Mouse (Mus musculus) embryo, embryonic 10.5 days (tissue): ENCODE data around the gene Gab2.
"Not testable (repeated sequence)": the region's sequence is repeated elsewhere in the genome, so short reads cannot be mapped to it uniquely, and the experiment has no call there.

Experiments
- DNase-seq: peaks from one replicate; pipeline ENCODE4 v3.0.0-alpha.2; 2015; ENCODE audit warnings: low spot score

Gab2 gene

DNA sequence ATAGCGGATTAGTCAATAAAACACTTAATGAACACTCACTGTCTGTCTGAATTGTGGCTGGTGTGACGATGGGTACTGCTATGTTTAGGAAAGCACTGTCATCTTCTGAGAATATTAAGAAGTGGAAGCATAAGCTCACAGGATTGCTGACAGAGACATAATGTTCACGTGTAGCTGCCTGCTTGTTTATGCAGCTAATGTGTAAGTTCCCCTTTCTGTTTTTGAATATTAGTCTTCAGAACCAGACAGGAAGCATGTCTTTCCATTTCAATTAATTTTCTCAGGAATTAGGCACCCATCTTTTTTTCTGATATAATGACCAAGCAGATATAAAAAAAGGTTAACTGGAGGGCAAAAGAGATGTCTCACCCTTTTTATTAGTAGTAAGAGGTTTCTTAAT is 55.1 kb downstream of the Gab2 start:
- no peak for DNase-seq

- DNase-seq = peak; percentile 5
These were observed 69.9 kb downstream of the Gab2 start for GRCm38 (mm10) chr7:97151082-97151813.

DNA sequence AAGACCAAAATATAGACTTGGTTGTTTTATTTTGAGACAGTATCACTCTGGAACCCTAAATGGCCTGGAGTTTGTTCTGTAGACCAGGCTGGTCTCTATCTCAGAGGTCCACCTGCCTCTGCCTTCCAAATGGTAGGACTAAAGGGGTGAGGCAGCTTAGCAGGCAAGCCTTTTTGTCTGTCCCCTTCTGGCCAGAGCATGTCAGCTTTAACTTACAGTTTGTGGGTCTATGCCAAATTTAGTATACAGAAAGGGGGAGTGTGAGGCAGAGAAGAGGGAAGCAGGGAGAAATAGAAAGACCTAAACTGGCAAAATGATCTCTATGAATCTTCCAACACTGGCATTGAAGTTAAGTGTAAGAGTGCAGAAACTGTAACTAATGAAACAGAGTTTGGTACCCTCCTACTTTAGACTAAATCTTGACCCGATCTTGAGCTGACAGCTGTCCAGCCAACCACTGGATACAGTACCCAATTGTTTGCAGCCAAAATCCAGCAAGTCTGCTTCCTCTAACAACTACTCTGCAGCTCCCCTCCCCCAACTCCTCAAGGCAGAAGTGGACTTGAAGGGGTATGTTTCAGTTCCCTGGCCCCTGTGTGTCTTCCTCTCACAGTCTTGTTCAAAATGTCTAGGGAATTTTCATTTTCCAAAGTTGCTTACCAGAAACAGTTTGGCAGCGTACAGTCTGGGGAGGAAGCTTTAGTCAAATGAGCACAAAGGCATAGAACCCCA is 73.5 kb downstream of the Gab2 start:
- peak; percentile 21 for DNase-seq

GRCm38 (mm10) chr7:97164261-97164660 is 82.9 kb downstream of the Gab2 start:
- no peak for DNase-seq

DNA sequence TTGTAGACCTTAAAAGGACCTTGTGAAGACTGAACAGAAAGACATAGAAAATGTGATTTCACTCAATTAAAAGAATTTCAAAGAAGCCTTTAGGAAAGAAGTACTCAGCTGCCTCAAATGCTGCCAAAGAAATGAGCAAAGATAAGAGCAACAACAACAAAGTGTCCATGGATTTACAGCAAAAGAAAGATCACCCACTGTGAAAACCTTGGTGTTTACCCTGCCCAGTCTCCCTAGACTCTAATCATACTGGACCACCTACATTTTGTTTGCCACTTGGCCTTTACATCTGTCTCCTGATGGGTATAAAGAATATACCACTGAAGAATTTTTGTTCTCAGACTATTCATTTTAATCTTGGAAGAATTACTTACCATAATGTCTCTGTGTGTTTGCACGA is 89.7 kb downstream of the Gab2 start:
- DNase-seq = no peak

- no peak for DNase-seq
These were observed 90.3 kb downstream of the Gab2 start for GRCm38 (mm10) chr7:97171719-97172118.

DNA sequence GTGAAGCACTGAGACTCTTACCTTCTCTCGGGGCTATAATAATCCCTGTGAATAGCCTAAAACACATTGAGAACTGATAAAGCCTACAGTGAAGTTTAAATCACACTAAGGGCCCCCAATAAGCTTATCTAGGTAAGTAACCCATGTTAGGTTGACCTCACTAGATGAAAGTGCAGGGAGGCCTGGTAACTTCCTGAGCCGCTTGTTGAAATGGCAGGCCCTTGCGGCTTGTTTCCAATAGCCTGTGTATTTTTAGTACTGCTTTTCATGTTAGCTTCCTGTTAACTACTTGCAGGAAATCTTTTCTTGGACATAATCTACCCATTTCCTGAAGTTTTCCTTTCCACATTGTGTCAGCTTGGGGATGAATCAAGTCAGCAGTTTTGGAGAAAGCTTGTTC is 90.7 kb downstream of the Gab2 start:
- no peak for DNase-seq

DNA sequence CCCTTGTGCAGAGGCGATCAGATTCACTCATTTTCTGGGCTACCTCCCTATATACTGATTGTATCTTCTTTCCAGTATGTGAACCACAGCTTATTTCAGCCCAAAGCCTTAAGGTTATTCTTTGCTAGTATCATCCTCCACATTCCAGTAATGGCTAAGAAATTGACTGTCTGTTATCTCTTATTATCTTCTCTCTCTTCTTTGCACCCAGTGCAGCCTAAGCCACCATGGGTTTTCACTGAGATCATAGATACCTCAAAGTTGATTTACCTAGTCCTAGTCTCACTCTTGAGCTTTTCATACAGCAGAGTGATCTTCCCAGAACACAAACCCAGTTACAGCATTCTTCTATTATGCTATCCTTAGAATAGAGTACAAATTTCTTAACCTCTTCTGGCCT is 100.5 kb downstream of the Gab2 start:
- DNase-seq = no peak

- peak; percentile 35 for DNase-seq
These were observed 102.0 kb downstream of the Gab2 start for GRCm38 (mm10) chr7:97183426-97183825.

- DNase-seq = no peak
These were observed 102.6 kb downstream of the Gab2 start for GRCm38 (mm10) chr7:97184005-97184404.

DNA sequence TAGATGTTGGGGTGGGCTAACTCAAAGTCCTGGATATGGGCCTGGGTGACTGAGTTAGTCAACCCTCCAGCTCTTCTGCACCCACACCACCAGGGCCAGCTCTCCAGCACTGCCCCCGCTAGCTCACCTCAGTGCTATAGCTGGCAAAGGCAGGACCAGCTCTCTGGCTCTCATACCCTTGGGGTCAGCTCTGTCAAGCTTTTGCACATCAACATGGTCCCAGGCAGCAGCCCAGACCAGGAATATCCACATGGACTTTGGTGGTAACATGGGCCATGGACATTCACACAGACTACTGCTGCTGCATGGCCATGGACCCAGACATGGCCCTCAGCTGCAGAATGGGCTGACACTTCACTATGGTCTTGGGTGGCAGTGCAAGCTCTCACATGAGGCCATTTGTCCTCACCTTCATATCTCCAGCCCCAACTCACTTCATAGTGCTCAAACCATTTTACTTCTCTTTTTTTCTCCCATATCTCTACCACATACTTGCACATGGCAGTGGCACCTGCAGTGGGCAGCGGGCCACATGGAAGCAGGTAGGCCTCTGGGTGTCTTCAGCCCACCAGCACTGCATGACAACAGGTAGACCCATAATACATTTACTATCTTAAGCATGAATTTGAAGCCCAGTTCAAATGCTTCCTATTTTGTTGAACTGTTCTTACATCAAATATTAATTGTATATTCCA is 106.1 kb downstream of the Gab2 start:
- no peak for DNase-seq

DNA sequence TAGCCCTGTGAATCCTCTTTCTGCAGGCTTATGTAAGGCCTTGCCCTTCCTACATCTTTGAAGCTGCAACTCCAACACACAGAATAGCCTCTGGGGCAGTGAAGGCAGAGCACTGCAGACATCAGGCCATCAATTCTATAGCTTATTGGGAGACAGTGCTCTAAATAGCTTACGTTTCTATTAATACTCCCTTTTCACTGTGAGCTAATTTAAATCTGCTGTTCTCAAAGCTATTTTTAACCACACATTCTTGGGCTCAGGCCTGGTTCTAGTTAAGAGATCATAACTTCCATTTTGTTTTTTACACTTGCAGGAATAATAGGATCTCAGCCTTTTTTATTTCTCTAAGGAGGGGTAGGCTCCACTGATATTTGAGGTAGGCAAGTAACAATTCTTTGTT is 107.7 kb downstream of the Gab2 start:
- no peak for DNase-seq

DNA sequence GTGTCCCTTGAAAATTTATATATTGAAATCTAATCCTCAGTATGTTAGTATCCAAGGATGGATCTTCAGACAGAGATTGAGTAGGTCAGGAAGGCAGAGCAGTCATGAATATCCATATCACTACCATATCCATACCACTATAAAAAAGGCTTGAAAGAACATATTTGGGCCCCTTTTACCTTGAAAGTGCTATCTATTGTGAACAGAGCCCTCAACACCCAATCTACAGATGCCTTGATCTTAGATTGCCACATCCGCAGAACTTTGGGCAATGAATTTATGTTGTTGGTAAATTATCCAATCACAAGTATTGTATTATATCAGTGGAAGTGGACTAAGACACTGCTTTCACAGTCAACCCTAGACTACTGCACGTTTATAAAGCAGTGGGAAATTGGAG is 122.5 kb downstream of the Gab2 start:
- DNase-seq = no peak

- no peak for DNase-seq
These were observed 127.6 kb downstream of the Gab2 start for GRCm38 (mm10) chr7:97208811-97209549.

DNA sequence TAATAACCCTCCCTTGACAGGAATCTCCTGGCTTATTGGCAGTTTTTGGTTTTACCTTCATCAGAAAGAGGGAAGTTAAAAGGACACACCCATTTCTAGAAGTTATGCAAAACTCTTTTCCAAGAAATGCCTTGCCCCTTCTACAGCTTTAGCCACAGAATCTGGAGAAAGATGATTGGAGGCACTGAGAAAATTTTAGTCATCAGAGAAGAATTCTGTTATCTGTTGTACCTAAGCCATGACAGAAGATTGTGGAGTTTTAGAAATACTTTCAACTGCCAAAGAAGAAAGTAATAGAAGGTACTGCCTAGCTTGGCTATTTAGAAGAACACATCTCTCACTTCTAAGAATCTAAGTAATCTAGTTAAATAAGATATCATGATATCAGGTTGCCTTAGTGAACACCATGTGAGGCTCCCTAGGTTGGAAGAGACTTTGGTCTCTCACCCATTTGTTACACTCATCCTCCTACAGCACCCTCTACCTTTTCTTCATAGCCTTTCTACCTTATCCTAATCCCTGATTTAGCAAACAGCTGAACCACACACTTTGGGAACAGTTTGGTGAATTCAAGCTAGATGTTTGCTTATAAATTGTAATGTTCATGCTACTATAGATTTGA is 128.8 kb downstream of the Gab2 start:
- no peak for DNase-seq

GRCm38 (mm10) chr7:97211117-97211516 is 129.7 kb downstream of the Gab2 start:
- DNase-seq = no peak

GRCm38 (mm10) chr7:97223836-97224235 is 142.4 kb downstream of the Gab2 start:
- DNase-seq = no peak

DNA sequence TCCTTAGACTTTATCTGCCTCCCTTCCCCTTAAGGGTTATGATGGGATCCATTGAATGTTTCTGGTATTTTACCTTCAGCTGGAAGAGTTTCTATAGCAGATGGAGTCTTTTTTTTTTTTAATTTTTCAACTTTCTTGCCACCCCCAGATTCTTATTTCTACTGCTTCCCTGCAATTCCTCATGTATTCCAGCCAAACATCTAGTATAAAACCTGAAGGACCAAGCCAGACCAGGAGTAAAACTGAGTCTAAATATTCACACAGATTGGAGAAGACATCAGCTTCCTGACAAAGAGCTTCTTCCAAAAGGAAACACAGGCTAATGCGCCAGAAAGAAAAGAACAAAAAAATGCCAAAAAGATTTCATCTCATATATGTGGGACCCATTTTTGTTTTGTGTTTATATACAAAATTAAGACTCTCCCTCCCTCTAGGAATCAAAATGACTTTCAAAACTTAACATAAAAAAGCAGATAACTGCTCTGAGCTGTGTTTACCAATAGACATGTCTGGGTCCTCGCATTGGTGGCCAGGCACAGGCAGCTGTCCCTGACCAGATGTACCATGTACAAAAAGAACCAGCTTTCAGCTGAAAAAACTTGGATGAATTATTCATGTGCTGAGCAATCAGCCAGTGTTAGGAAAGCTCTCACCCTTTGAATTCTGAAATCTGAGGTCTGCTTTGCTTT is 164.0 kb downstream of the Gab2 start:
- DNase-seq = no peak

- not testable (repeated sequence) for DNase-seq
These were observed 164.7 kb downstream of the Gab2 start for GRCm38 (mm10) chr7:97245950-97246578.

- DNase-seq = no peak
These were observed 166.3 kb downstream of the Gab2 start for GRCm38 (mm10) chr7:97247661-97248060.

DNA sequence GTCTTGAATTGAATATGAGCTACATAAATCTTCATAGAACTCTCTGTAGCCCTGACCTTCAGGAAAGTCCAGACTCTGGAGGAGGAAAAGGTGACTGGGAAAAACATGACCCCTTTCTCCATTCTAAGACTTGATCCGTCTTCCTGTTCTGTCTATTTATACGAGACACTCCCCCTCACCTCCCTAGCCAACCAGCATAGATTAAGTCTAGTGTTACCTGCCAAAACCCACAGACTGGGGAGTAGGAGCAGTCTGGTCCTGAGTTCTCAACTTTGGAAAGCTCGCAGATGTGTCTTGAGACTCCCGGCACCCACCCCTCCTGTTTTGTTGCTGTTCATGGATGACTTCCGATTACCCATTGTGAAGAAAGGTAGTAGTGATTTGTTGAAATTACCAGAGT is 166.8 kb downstream of the Gab2 start:
- DNase-seq = peak; percentile 13
